Mouse (Mus musculus): ENCODE results near the gene Zfp691.

Gene Zfp691

DNA sequence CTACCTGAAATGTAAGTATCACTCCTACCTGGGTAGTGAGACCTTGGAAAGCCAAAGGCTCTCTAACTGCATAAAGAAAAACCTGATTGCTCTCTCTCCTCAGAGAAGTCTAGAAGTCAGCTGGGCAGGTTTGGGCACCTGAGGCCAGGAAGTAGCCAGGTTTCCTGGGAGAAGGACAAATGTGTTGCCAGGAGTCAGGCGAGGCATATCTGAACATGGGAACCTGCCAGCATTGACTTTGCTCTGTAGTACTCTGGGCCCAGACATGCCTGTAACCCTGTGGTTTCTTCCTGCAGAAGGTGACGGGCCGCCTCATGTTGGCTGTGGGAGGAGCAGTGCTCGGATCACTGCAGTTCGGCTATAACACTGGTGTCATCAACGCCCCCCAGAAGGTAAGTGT lies 53.9 kb downstream of the Zfp691 start:
- DNase-seq: no peak
